In genomic region chr8:120002348-120002747, GRCm38 (mm10) we compare ENCODE assay signal across 17 mouse cellular contexts. TPM values are rescaled to one million over a fixed set of nuclear protein-coding genes. Genes with fewer than 3 reads are reported as not detected.
DNase-seq lines count a peak whose midpoint lies in the region; ATAC-seq and TF ChIP-seq lines count a peak whose summit lies in the region.
"Had no signal": no experiment of that assay in that cellular context is flagged by ENCODE, and none has a peak within 500 bp of the region (broad histone marks: within the 10 kb centered on the region; RNA-seq: fewer than 3 reads in every experiment).

No protein-coding gene starts in this region.

- no peak overlapping the region for H3K9ac ChIP-seq in lung, postnatal 0 days (replicated peaks; ENCODE audit: low read depth)
- H3K9ac ChIP-seq in embryonic facial prominence, embryonic 12.5 days: no peak overlapping the region
- no peak overlapping the region for H3K9ac ChIP-seq in stomach, embryonic 14.5 days (replicated peaks; ENCODE audit: low read depth, low read length)
- H3K9ac ChIP-seq: embryonic facial prominence, embryonic 15.5 days; neural tube, embryonic 12.5 days had no signal

- no peak overlapping the region for H3K4me2 ChIP-seq in lung, postnatal 0 days (replicated peaks; ENCODE audit: low read depth, low read length)
- H3K4me2 ChIP-seq in embryonic facial prominence, embryonic 12.5 days (replicated peaks): no peak overlapping the region
- no peak overlapping the region for H3K4me2 ChIP-seq in stomach, embryonic 14.5 days (replicated peaks; ENCODE audit: low read depth, low read length)
- H3K4me2 ChIP-seq: embryonic facial prominence, embryonic 15.5 days; neural tube, embryonic 12.5 days had no signal

- no peak for TF ChIP-seq EP300 in lung, postnatal 0 days (IDR thresholded peaks at IDR 0.05)

- ATAC-seq in lung, postnatal 0 days: peak; percentile 22
- no peak for ATAC-seq in embryonic facial prominence, embryonic 12.5 days (ENCODE audit: insufficient number of reproducible peaks, insufficient read depth, low FRiP score, low TSS enrichment)
- no peak for ATAC-seq in stomach, embryonic 14.5 days (ENCODE audit: insufficient number of reproducible peaks, insufficient read depth, low FRiP score, low read depth)
- ATAC-seq: forebrain, embryonic 16.5 days; hindbrain, postnatal 0 days had no signal

- intact Hi-C loops in heart, postnatal 25 days (cut with DNase I): loop anchor here (5.0 kb wide), 1 partner anchor 40 kb away; no protein-coding TSS in a partner anchor
- intact Hi-C loops in left cerebral cortex, postnatal 10 days (cut with DNase I): no loop called here
- intact Hi-C loops in left cerebral cortex, postnatal 4 days (cut with DNase I): no loop called here

- 51% methylated on average over 9 of the region's 9 CpGs for WGBS in heart, embryonic 10.5 days
- 48% methylated on average over 9 of the region's 9 CpGs for WGBS in lung, postnatal 0 days
- WGBS in embryonic facial prominence, embryonic 12.5 days: 52% methylated on average over 9 of the region's 9 CpGs
- WGBS in stomach, embryonic 14.5 days: 47% methylated on average over 9 of the region's 9 CpGs

- no peak for DNase-seq in heart, embryonic 10.5 days (ENCODE audit: low spot score)
- no peak for DNase-seq in heart, postnatal 25 days (ENCODE audit: low spot score)
- DNase-seq in lung, postnatal 0 days (ENCODE audit: low spot score): peak; percentile 55
- DNase-seq in lung, postnatal 25 days (ENCODE audit: low spot score): no peak
- no peak for DNase-seq in left cerebral cortex, postnatal 10 days (ENCODE audit: extremely low spot score in 1 of 2, low spot score in 2 of 2)
- no peak for DNase-seq in left cerebral cortex, postnatal 4 days
- DNase-seq: cerebellum, postnatal 25 days; gastrocnemius, postnatal 25 days; right cerebral cortex, adult 18-20 months; thymus, postnatal 14 days had no signal

- no peaks in the 10 kb centered on the region for H3K9me3 ChIP-seq in heart, embryonic 10.5 days
- H3K9me3 ChIP-seq in lung, postnatal 0 days (ENCODE audit: low read length): no peaks in the 10 kb centered on the region
- no peaks in the 10 kb centered on the region for H3K9me3 ChIP-seq in embryonic facial prominence, embryonic 12.5 days
- no peaks in the 10 kb centered on the region for H3K9me3 ChIP-seq in stomach, embryonic 14.5 days (ENCODE audit: control insufficient read depth, low read depth, low read length)
- H3K9me3 ChIP-seq: embryonic facial prominence, embryonic 15.5 days; neural tube, embryonic 12.5 days had no signal

- TF ChIP-seq CTCF in lung, postnatal 0 days (IDR thresholded peaks at IDR 0.05): no peak

- H3K27me3 ChIP-seq in heart, embryonic 10.5 days (ENCODE audit: insufficient read depth, poor library complexity, severe bottlenecking): peaks cover 12% of the 10 kb centered on the region
- H3K27me3 ChIP-seq in lung, postnatal 0 days (replicated peaks; ENCODE audit: insufficient read depth, low read length): no peaks in the 10 kb centered on the region
- H3K27me3 ChIP-seq in embryonic facial prominence, embryonic 12.5 days: no peaks in the 10 kb centered on the region
- H3K27me3 ChIP-seq in stomach, embryonic 14.5 days (ENCODE audit: control insufficient read depth, insufficient read depth, low read length): no peaks in the 10 kb centered on the region
- H3K27me3 ChIP-seq: embryonic facial prominence, embryonic 15.5 days; neural tube, embryonic 12.5 days had no signal

- H3K27ac ChIP-seq in heart, embryonic 10.5 days: peak overlapping the region; percentile 47
- 0 out of 2 replicates have a peak overlapping the region, but pooled peaks have one; percentile 11 for H3K27ac ChIP-seq in lung, postnatal 0 days (ENCODE audit: low read length)
- H3K27ac ChIP-seq in embryonic facial prominence, embryonic 12.5 days: peak overlapping the region; percentile 24; the same call in 1 of the 2 replicates
- peak overlapping the region; percentile 52; the same call in 1 of the 2 replicates for H3K27ac ChIP-seq in stomach, embryonic 14.5 days (ENCODE audit: low read length)
- H3K27ac ChIP-seq: embryonic facial prominence, embryonic 15.5 days; hindbrain, postnatal 0 days; neural tube, embryonic 12.5 days had no signal

- H3K4me1 ChIP-seq in heart, embryonic 10.5 days: peaks cover 59% of the 10 kb centered on the region
- H3K4me1 ChIP-seq in lung, postnatal 0 days (ENCODE audit: insufficient read depth, low read depth, low read length): no peaks in the 10 kb centered on the region
- peaks cover 37% of the 10 kb centered on the region; the same call in 1 of the 2 replicates for H3K4me1 ChIP-seq in embryonic facial prominence, embryonic 12.5 days
- peaks cover 33% of the 10 kb centered on the region for H3K4me1 ChIP-seq in stomach, embryonic 14.5 days (ENCODE audit: control insufficient read depth, insufficient read depth, low read length)

- no peaks in the 10 kb centered on the region for H3K36me3 ChIP-seq in heart, embryonic 10.5 days
- no peaks in the 10 kb centered on the region for H3K36me3 ChIP-seq in lung, postnatal 0 days (ENCODE audit: insufficient read depth, low read length)
- no peaks in the 10 kb centered on the region for H3K36me3 ChIP-seq in embryonic facial prominence, embryonic 12.5 days
- no peaks in the 10 kb centered on the region for H3K36me3 ChIP-seq in stomach, embryonic 14.5 days (ENCODE audit: control insufficient read depth, insufficient read depth, low read length)
- H3K36me3 ChIP-seq: embryonic facial prominence, embryonic 15.5 days; G1E; neural tube, embryonic 12.5 days had no signal

- H3K4me3 ChIP-seq in heart, embryonic 10.5 days: no peak overlapping the region
- H3K4me3 ChIP-seq in lung, postnatal 0 days (ENCODE audit: low read depth, low read length): no peak overlapping the region
- no peak overlapping the region for H3K4me3 ChIP-seq in embryonic facial prominence, embryonic 12.5 days
- H3K4me3 ChIP-seq in stomach, embryonic 14.5 days (ENCODE audit: low read depth, low read length): no peak overlapping the region
- H3K4me3 ChIP-seq: embryonic facial prominence, embryonic 15.5 days; neural tube, embryonic 12.5 days had no signal

RNA-seq across cellular contexts. Expression of gene Crispld2, which starts 10.1 kb away (rescaled TPM):
- polyA plus RNA-seq in heart, embryonic 10.5 days (2016; fragmentation: Nextera tagmentation; extraction: Ambion mirVana): 3.2 and 9.7 TPM in 2 replicates
- 10 to 100 TPM; 21.7 to 25.7 TPM for total RNA-seq in heart, postnatal 25 days (2021)
- polyA plus RNA-seq in lung, postnatal 0 days (2015; fragmentation: Nextera tagmentation; extraction: Ambion mirVana): 9.7 and 16.8 TPM in 2 replicates
- 6.7 and 7.1 TPM in 2 replicates for polyA plus RNA-seq in embryonic facial prominence, embryonic 12.5 days (2016; fragmentation: Nextera tagmentation; extraction: Ambion mirVana)
- polyA plus RNA-seq in stomach, embryonic 14.5 days (2014; fragmentation: Nextera tagmentation; extraction: Ambion mirVana): 28.0 and 29.1 TPM in 2 replicates
- 1 to 10 TPM; 2.0 to 2.5 TPM for total RNA-seq in left cerebral cortex, postnatal 10 days (2021)
- total RNA-seq in left cerebral cortex, postnatal 4 days (2021): 1 to 10 TPM; 1.7 to 1.8 TPM
